Mouse (Mus musculus): ENCODE measurements around the gene Gm10666. TPM values are rescaled to one million over a fixed set of nuclear protein-coding genes. Genes with fewer than 3 reads are reported as not detected.

Gene Gm10666
- polyA plus RNA-seq (2012; rRNA removed), result not detected in 2 replicates

DNA sequence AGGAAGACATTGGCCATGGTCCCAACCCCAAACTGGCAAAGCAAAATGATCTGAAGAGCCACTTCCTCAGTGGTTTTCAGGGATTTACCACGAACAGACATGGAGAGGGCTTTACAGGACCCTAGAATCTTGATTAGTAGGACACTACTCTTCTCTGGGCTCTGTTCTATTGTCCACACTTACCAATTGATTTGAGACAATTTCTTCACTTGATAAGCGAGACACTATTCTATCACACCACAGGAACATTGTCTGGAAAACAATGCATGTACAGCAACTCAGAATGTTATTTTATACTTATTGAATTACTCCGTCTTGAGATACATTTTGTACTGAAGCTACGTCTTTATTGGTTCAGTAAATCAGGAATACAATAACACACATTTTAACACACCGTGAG lies at the start of gene Gm10666:
Gene Gm10666, minus strand, starts transcription at position 101 of the 400 bp plus-strand sequence.

DNA sequence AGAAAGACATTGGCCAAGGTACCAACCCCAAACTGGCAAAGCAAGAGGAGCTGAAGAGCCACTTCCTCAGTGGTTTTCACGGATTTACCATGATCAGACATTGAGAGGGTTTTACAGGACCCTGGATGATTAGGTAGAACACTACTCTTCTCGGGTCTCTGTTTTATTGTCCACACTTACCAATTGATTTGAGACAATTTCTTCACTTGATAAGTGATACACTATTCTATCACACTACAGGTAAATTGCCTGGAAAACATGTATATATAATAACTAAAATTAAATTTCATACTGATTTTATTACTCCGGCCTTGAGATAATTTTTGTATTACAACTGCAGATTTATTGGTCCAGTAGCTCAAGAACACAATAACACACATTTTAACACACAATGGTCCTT lies 29.4 kb upstream of the Gm10666 start, which contains the start of gene Vmn1r142:
Gene Vmn1r142, minus strand, starts transcription at position 101 of the 400 bp plus-strand sequence.

DNA sequence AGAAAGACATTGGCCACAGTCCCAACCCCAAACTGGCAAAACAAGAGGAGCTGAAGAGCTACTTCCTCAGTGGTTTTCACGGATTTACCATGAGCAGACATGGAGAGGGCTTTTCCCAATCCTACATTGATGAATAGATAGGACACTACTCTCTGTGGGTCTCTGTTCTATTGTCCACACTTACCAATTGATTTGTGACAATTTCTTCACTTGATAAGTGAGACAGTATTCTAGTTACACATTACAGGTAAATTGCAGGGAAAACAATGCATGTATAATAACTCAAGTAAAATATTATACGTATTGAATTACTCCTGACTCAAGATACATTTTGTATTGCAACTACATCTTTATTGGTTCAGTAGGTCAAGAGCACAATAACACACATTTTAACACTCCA lies 16.4 kb downstream of the Gm10666 start, which contains the start of gene Gm16451:
Gene Gm16451, minus strand, starts transcription at position 101 of the 400 bp plus-strand sequence.

Other genes with a start within 250 kb of the Gm10666 start
- gene Gm5891, start 213.4 kb downstream of the Gm10666 start, polyA plus RNA-seq (2012; rRNA removed), result not detected in 2 replicates
- gene Vmn1r137, start 140.2 kb downstream of the Gm10666 start, polyA plus RNA-seq (2012; rRNA removed), result not detected in 2 replicates
- gene Vmn1r138, start 105.8 kb downstream of the Gm10666 start, polyA plus RNA-seq (2012; rRNA removed), result not detected in 2 replicates
- not detected in 2 replicates for gene Gm6176, start 78.4 kb downstream of the Gm10666 start, polyA plus RNA-seq (2012; rRNA removed)
- not detected in 2 replicates for gene Vmn1r139, start 65.7 kb downstream of the Gm10666 start, polyA plus RNA-seq (2012; rRNA removed)
- not detected in 2 replicates for gene Gm16451, start 16.5 kb downstream of the Gm10666 start, polyA plus RNA-seq (2012; rRNA removed)
- not detected in 2 replicates for gene Vmn1r142, start 29.3 kb upstream of the Gm10666 start, polyA plus RNA-seq (2012; rRNA removed)
- not detected in 2 replicates for gene Vmn1r143, start 54.6 kb upstream of the Gm10666 start, polyA plus RNA-seq (2012; rRNA removed)
- gene Gm8653, start 66.5 kb upstream of the Gm10666 start, polyA plus RNA-seq (2012; rRNA removed), result not detected in 2 replicates
- gene Gm8453, start 94.7 kb upstream of the Gm10666 start, polyA plus RNA-seq (2012; rRNA removed), result not detected in 2 replicates
- not detected in 2 replicates for gene Gm4187, start 195.0 kb upstream of the Gm10666 start, polyA plus RNA-seq (2012; rRNA removed)
- not detected in 2 replicates for gene Gm8660, start 236.3 kb upstream of the Gm10666 start, polyA plus RNA-seq (2012; rRNA removed)